In the genomic region with DNA sequence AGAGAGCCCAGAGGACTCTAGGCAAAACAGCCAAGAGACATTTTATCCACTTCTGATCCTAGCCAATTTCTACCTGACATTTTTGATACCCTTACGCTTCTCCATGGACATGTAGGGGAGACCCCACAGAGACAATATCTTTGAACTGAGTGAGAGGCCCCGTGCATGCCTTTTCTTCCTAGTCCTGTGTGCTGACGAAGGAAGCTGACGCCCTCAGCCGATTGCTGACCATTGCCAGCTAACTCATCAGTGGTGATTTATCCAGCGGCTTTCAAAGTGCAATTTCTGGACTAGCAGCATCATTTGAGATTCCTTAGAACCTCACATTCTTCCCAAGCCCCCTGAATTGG, we compare ENCODE assay signal across 7 mouse cellular contexts.
DNase-seq lines count a peak whose midpoint lies in the region; ATAC-seq lines count a peak whose summit lies in the region.

No protein-coding gene starts in this region.

- no peak overlapping the region for H3K9ac ChIP-seq in liver, embryonic 11.5 days (ENCODE audit: low read depth, low read length)
- H3K9ac ChIP-seq in embryonic facial prominence, embryonic 13.5 days, result no peak overlapping the region

- no peak for ATAC-seq in liver, embryonic 11.5 days (replicated peaks; ENCODE audit: low FRiP score)
- ATAC-seq in embryonic facial prominence, embryonic 13.5 days (ENCODE audit: insufficient number of reproducible peaks, insufficient read depth, low FRiP score, low TSS enrichment, low read depth), result no peak
- ATAC-seq in granulocyte monocyte progenitor cell, adult 5-6 weeks (replicated peaks; ENCODE audit: poor library complexity, severe bottlenecking), result no peak

- H3K9me3 ChIP-seq in liver, embryonic 11.5 days (ENCODE audit: control insufficient read depth, low read length), result no peaks in the 10 kb centered on the region
- no peaks in the 10 kb centered on the region for H3K9me3 ChIP-seq in embryonic facial prominence, embryonic 13.5 days
- no peaks in the 10 kb centered on the region for H3K9me3 ChIP-seq in midbrain, embryonic 10.5 days (replicated peaks)

- no peak overlapping the region for H3K4me3 ChIP-seq in liver, embryonic 11.5 days (ENCODE audit: low read depth, low read length)
- H3K4me3 ChIP-seq in embryonic facial prominence, embryonic 13.5 days, result no peak overlapping the region
- peak overlapping the region; percentile 41 for H3K4me3 ChIP-seq in midbrain, embryonic 10.5 days

- H3K4me2 ChIP-seq in liver, embryonic 11.5 days, result peak overlapping the region; percentile 39
- peak overlapping the region; percentile 50; the same call in 1 of the 2 replicates for H3K4me2 ChIP-seq in embryonic facial prominence, embryonic 13.5 days

- H3K4me1 ChIP-seq in liver, embryonic 11.5 days (replicated peaks; ENCODE audit: control insufficient read depth, insufficient read depth, low read length), result no peaks in the 10 kb centered on the region
- H3K4me1 ChIP-seq in embryonic facial prominence, embryonic 13.5 days, result peaks cover 8% of the 10 kb centered on the region; the same call in 1 of the 2 replicates
- peaks cover 16% of the 10 kb centered on the region for H3K4me1 ChIP-seq in midbrain, embryonic 10.5 days

- intact Hi-C loops in heart, postnatal 36 days (cut with DNase I), result loop anchor here (1.0 to 5.0 kb wide), 4 partner anchors 819 to 1450 kb away; a partner anchor contains a TSS

- no peak for DNase-seq in liver, embryonic 11.5 days (ENCODE audit: low spot score)
- no peak for DNase-seq in liver
- peak; percentile 5 to 11 for DNase-seq in heart, postnatal 36 days
- DNase-seq in midbrain, embryonic 10.5 days (ENCODE audit: low spot score), result no peak
- DNase-seq in spleen, postnatal 36 days (ENCODE audit: low spot score in 2 of 2), result no peak

- no peaks in the 10 kb centered on the region for H3K27me3 ChIP-seq in liver, embryonic 11.5 days (replicated peaks; ENCODE audit: control insufficient read depth, insufficient read depth, low read length)
- H3K27me3 ChIP-seq in embryonic facial prominence, embryonic 13.5 days, result peaks cover 17% of the 10 kb centered on the region; the same call in 1 of the 2 replicates
- H3K27me3 ChIP-seq in midbrain, embryonic 10.5 days (ENCODE audit: low read depth, poor library complexity, severe bottlenecking), result no peaks in the 10 kb centered on the region

- no peaks in the 10 kb centered on the region for H3K36me3 ChIP-seq in liver, embryonic 11.5 days (ENCODE audit: control insufficient read depth, insufficient read depth, low read length)
- no peaks in the 10 kb centered on the region for H3K36me3 ChIP-seq in embryonic facial prominence, embryonic 13.5 days
- no peaks in the 10 kb centered on the region for H3K36me3 ChIP-seq in midbrain, embryonic 10.5 days

- no peak overlapping the region for H3K27ac ChIP-seq in liver, embryonic 11.5 days (ENCODE audit: low read depth, low read length)
- no peak overlapping the region for H3K27ac ChIP-seq in embryonic facial prominence, embryonic 13.5 days
- H3K27ac ChIP-seq in midbrain, embryonic 10.5 days (replicated peaks), result peak overlapping the region; percentile 52; the same call in 1 of the 2 replicates

- 63% methylated on average over 6 of the region's 6 CpGs for WGBS in liver, embryonic 11.5 days
- WGBS in embryonic facial prominence, embryonic 13.5 days, result 59% methylated on average over 6 of the region's 6 CpGs
- 69% methylated on average over 6 of the region's 6 CpGs for WGBS in midbrain, embryonic 10.5 days

Comparison
In these comparisons a context has a peak if more than half of its experiments do, and no peak if none do; other contexts are left out.
1. DNase-seq: peak in heart, postnatal 36 days (2 of 2); none in liver, embryonic 11.5 days (single experiment), liver (single experiment), midbrain, embryonic 10.5 days (single experiment) and spleen, postnatal 36 days (0 of 2).